Mouse (Mus musculus) megakaryocyte, embryonic 14.5 days (primary cell): Measurements from ENCODE around the gene Ybx2.

Experiments used
- FLI1 ChIP-seq: IDR thresholded peaks from 2 replicates; pipeline ENCODE4 v1.6.1; 2012; ENCODE audit warnings: low read length, inconsistent platforms, mixed read lengths
- GATA1 ChIP-seq: IDR thresholded peaks from 3 replicates; pipeline ENCODE4 v1.6.1; 2012; ENCODE audit warnings: mixed read lengths, low read length, inconsistent platforms, borderline replicate concordance

- TF ChIP-seq GATA1: no peak
- no peak for TF ChIP-seq FLI1
Observed at GRCm38 (mm10) chr11:69919053-69919452, 16.5 kb upstream of the Ybx2 start.
